Mouse (Mus musculus): ENCODE measurements around the gene Icam2. TPM values are rescaled to one million over a fixed set of nuclear protein-coding genes. Genes with fewer than 3 reads are reported as not detected.

Icam2 gene
- total RNA-seq, 2 experiments from 2014 or later = 2.4 to 3.1 TPM

GRCm38 (mm10) chr11:106391546-106392188 lies 3.8 kb upstream of the Icam2 start:
- peak; percentile 63 to 84 for DNase-seq (ENCODE audit: low spot score in 2 of 2)

GRCm38 (mm10) chr11:106390757-106391156 lies 2.9 kb upstream of the Icam2 start:
- DNase-seq (ENCODE audit: low spot score in 2 of 2) = no peak

GRCm38 (mm10) chr11:106389611-106390010 lies 1.7 kb upstream of the Icam2 start:
- no peak for DNase-seq (ENCODE audit: low spot score in 2 of 2)

GRCm38 (mm10) chr11:106387020-106387419 lies 855 bp downstream of the Icam2 start:
- no peak for DNase-seq (ENCODE audit: low spot score in 2 of 2)

- no peak for DNase-seq (ENCODE audit: low spot score in 2 of 2)
Measured at GRCm38 (mm10) chr11:106386409-106386808, 1.5 kb downstream of the Icam2 start.

- no peak for DNase-seq (ENCODE audit: low spot score in 2 of 2)
Measured at GRCm38 (mm10) chr11:106383051-106383790, 4.7 kb downstream of the Icam2 start.

GRCm38 (mm10) chr11:106382424-106382823 lies 5.5 kb downstream of the Icam2 start:
- DNase-seq (ENCODE audit: low spot score in 2 of 2) = no peak

- no peak for DNase-seq (ENCODE audit: low spot score in 2 of 2)
Measured at GRCm38 (mm10) chr11:106381883-106382282, 6.0 kb downstream of the Icam2 start.

GRCm38 (mm10) chr11:106381011-106381410 lies 6.9 kb downstream of the Icam2 start:
- no peak for DNase-seq (ENCODE audit: low spot score in 2 of 2)

- no peak for DNase-seq (ENCODE audit: low spot score in 2 of 2)
Measured at GRCm38 (mm10) chr11:106374979-106375378, 12.9 kb downstream of the Icam2 start.

- no peak for DNase-seq (ENCODE audit: low spot score in 2 of 2)
Measured at GRCm38 (mm10) chr11:106374559-106374958, 13.3 kb downstream of the Icam2 start.

GRCm38 (mm10) chr11:106373998-106374397 lies 13.9 kb downstream of the Icam2 start:
- DNase-seq (ENCODE audit: low spot score in 2 of 2) = no peak

- peak; percentile 73 to 86 for DNase-seq (ENCODE audit: low spot score in 2 of 2)
Measured at GRCm38 (mm10) chr11:106366316-106366715, 21.6 kb downstream of the Icam2 start.

- DNase-seq (ENCODE audit: low spot score in 2 of 2) = no peak
Measured at GRCm38 (mm10) chr11:106365366-106365765, 22.5 kb downstream of the Icam2 start, which contains the start of gene Prr29. Gene Prr29 (plus strand): TSS chr11:106365472.

- DNase-seq (ENCODE audit: low spot score in 2 of 2) = peak in 1 of 2 experiments; percentile 9
Measured at GRCm38 (mm10) chr11:106364712-106365111, 23.2 kb downstream of the Icam2 start.

- no peak for DNase-seq (ENCODE audit: low spot score in 2 of 2)
Measured at GRCm38 (mm10) chr11:106359350-106359749, 28.5 kb downstream of the Icam2 start.

- no peak for DNase-seq (ENCODE audit: low spot score in 2 of 2)
Measured at GRCm38 (mm10) chr11:106355382-106356128, 32.3 kb downstream of the Icam2 start.

- DNase-seq (ENCODE audit: low spot score in 2 of 2) = no peak
Measured at GRCm38 (mm10) chr11:106354181-106354580, 33.7 kb downstream of the Icam2 start.

- DNase-seq (ENCODE audit: low spot score in 2 of 2) = no peak
Measured at GRCm38 (mm10) chr11:106353188-106353587, 34.7 kb downstream of the Icam2 start, which contains the start of gene Scn4a. Gene Scn4a (minus strand): TSS chr11:106353288.

- DNase-seq (ENCODE audit: low spot score in 2 of 2) = no peak
Measured at GRCm38 (mm10) chr11:106351941-106352340, 35.9 kb downstream of the Icam2 start.

GRCm38 (mm10) chr11:106351253-106351652 lies 36.6 kb downstream of the Icam2 start:
- no peak for DNase-seq (ENCODE audit: low spot score in 2 of 2)

GRCm38 (mm10) chr11:106350853-106351252 lies 37.0 kb downstream of the Icam2 start:
- no peak for DNase-seq (ENCODE audit: low spot score in 2 of 2)

Data from layer of hippocampus, adult 18-20 months (tissue).